Mouse (Mus musculus) kidney, adult 2 months (tissue): Measurements from ENCODE around the gene Stard13. TPM values are rescaled to one million over a fixed set of nuclear protein-coding genes. Genes with fewer than 3 reads are reported as not detected.
A peak's percentile ranks its signal among the peaks of the same experiment; 100 is the strongest.

Source experiments
- DNase-seq: peaks from one replicate; pipeline ENCODE4 v3.0.0; 2021
- H3K27ac ChIP-seq: fragments of 200-500 bp; 2 replicates; pipeline ENCODE4 v1.5.1; 2012; ENCODE audit warnings: low read depth, low read length, control low read depth, inconsistent platforms; ENCODE audit not compliant: insufficient read depth
- H3K27me3 ChIP-seq: fragments of 200-500 bp; replicated peaks from 2 replicates; pipeline ENCODE4 v1.6.1; 2012; ENCODE audit warnings: mild to moderate bottlenecking, moderate library complexity, low read length, inconsistent platforms; ENCODE audit not compliant: control insufficient read depth, insufficient read depth
- H3K36me3 ChIP-seq: fragments of 200-500 bp; 2 replicates; pipeline ENCODE4 v1.6.1; 2012; ENCODE audit warnings: mild to moderate bottlenecking, moderate library complexity, low read length, inconsistent platforms; ENCODE audit not compliant: control insufficient read depth, insufficient read depth
- H3K4me1 ChIP-seq: fragments of 200-500 bp; 2 replicates; pipeline ENCODE4 v1.6.1; 2011; ENCODE audit warnings: low read length; ENCODE audit not compliant: control insufficient read depth, insufficient read depth
- H3K4me3 ChIP-seq: fragments of 200-500 bp; 2 replicates; pipeline ENCODE4 v1.5.1; 2011; ENCODE audit warnings: mild to moderate bottlenecking, low read depth, low read length, control low read depth; ENCODE audit not compliant: insufficient read depth
- CTCF ChIP-seq: fragments of 200-500 bp; conservative IDR thresholded peaks from 2 replicates; pipeline ENCODE4 v1.5.1; 2011; ENCODE audit warnings: low read depth, mild to moderate bottlenecking, control low read depth, low read length, moderate library complexity, mixed read lengths; ENCODE audit not compliant: insufficient read depth, insufficient read length
- POLR2A ChIP-seq: fragments of 200-500 bp; IDR thresholded peaks from one replicate; pipeline ENCODE4 v1.6.1; 2011; ENCODE audit warnings: low read depth, low read length, control low read depth
- WGBS: fragments of 180-500 bp; shearing (Covaris S2); methylation state at CpG from one replicate; pipeline ENCODE4 v1.1.7; 2018; 5-methylcytosine and 5-hydroxymethylcytosine counted together
- polyA plus RNA-seq: library from polyadenylated mRNA; depleted of rRNA; stranded (reverse); fragments of >200 nt; gene quantifications from 2 replicates; pipeline ENCODE4 v1.2.3, GENCODE M21; 2012

The Stard13 gene
- polyA plus RNA-seq, 1 experiment: 7.3 TPM

DNA sequence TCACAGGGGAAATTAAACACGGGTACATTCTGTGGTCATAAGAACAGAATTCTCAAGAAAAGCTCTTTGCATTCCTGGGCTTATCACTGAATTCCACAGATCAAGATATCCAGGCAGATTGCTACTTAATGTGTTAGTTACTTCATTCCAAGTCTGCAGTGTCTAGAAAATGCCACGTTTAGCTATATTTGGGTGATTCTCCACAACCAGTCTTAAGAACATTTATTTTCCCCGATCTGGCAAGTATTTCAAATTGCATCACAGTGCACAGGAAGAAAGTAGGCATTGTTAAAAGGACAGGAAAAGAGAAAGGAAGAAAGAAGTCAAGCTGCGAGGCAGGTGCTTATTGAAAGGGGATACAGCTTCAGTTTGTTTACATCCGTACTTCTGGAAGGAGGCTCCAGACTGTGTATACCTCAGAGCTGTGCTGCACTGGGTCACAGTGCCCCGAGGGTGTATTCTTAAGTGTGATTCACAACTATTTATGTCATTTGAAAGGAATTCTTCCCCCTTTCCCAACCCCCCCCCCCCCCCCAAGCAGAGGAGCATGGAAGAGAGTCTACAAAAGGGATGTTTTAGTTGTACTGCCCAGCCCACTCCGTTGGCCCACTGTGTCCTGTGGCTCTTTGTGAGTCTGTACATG lies 179.4 kb downstream of the Stard13 start:
- no peak overlapping the region for H3K27ac ChIP-seq
- WGBS: 39% methylated on average over 7 of the region's 7 CpGs
- peaks cover 2% of the 10 kb centered on the region; the same call in 1 of the 2 replicates for H3K36me3 ChIP-seq
- no peak overlapping the region for H3K4me3 ChIP-seq
- H3K4me1 ChIP-seq: peaks cover 6% of the 10 kb centered on the region
- DNase-seq: no peak
- no peaks in the 10 kb centered on the region for H3K27me3 ChIP-seq
- TF ChIP-seq POLR2A (no peak), CTCF (no peak)

GRCm38 (mm10) chr5:151053190-151053589 lies 180.4 kb downstream of the Stard13 start:
- 87% methylated on average over 5 of the region's 5 CpGs for WGBS
- DNase-seq: no peak
- Histone ChIP-seq H3K36me3 (peaks cover 2% of the 10 kb centered on the region; the same call in 1 of the 2 replicates), H3K27me3 (no peaks in the 10 kb centered on the region), H3K4me1 (peaks cover 6% of the 10 kb centered on the region), H3K27ac (no peak overlapping the region), H3K4me3 (no peak overlapping the region)
- TF ChIP-seq CTCF: no peak
- no peak for TF ChIP-seq POLR2A

- H3K27ac ChIP-seq: no peak overlapping the region
- H3K4me1 ChIP-seq: peaks cover 6% of the 10 kb centered on the region
- H3K4me3 ChIP-seq: no peak overlapping the region
- no peak for DNase-seq
- H3K36me3 ChIP-seq: peaks cover 2% of the 10 kb centered on the region; the same call in 1 of the 2 replicates
- TF ChIP-seq POLR2A (no peak), CTCF (no peak)
- no peaks in the 10 kb centered on the region for H3K27me3 ChIP-seq
- 97% methylated on average over 8 of the region's 8 CpGs for WGBS
Observed at GRCm38 (mm10) chr5:151052331-151052730, 181.3 kb downstream of the Stard13 start.

GRCm38 (mm10) chr5:151047488-151047887 lies 186.1 kb downstream of the Stard13 start:
- Histone ChIP-seq H3K4me3 (no peak overlapping the region), H3K36me3 (peaks cover 2% of the 10 kb centered on the region)
- 63% methylated on average over 12 of the region's 12 CpGs for WGBS

GRCm38 (mm10) chr5:151046917-151047316 lies 186.7 kb downstream of the Stard13 start:
- 65% methylated on average over 7 of the region's 7 CpGs for WGBS
- H3K27me3 ChIP-seq: no peaks in the 10 kb centered on the region
- H3K36me3 ChIP-seq: peaks cover under 1% of the 10 kb centered on the region
- no peak overlapping the region for H3K27ac ChIP-seq
- H3K4me3 ChIP-seq: no peak overlapping the region
- DNase-seq: peak; percentile 48
- H3K4me1 ChIP-seq: peaks cover 8% of the 10 kb centered on the region; the same call in 1 of the 2 replicates
- TF ChIP-seq CTCF (no peak), POLR2A (no peak)

More at GRCm38 (mm10) chr5:151047488-151047887, 186.1 kb downstream of the Stard13 start:
- Histone ChIP-seq H3K27ac (no peak overlapping the region), H3K4me1 (peaks cover 4% of the 10 kb centered on the region; the same call in 1 of the 2 replicates), H3K27me3 (no peaks in the 10 kb centered on the region)
- TF ChIP-seq CTCF (no peak), POLR2A (no peak)
- DNase-seq: peak; percentile 44

GRCm38 (mm10) chr5:151046131-151046530 lies 187.5 kb downstream of the Stard13 start:
- WGBS: 95% methylated on average over 6 of the region's 6 CpGs
- Histone ChIP-seq H3K27me3 (no peaks in the 10 kb centered on the region), H3K4me1 (peaks cover 10% of the 10 kb centered on the region; the same call in 1 of the 2 replicates), H3K4me3 (no peak overlapping the region), H3K27ac (no peak overlapping the region), H3K36me3 (no peaks in the 10 kb centered on the region; the same call in 1 of the 2 replicates)
- DNase-seq: no peak
- TF ChIP-seq CTCF: no peak
- no peak for TF ChIP-seq POLR2A

DNA sequence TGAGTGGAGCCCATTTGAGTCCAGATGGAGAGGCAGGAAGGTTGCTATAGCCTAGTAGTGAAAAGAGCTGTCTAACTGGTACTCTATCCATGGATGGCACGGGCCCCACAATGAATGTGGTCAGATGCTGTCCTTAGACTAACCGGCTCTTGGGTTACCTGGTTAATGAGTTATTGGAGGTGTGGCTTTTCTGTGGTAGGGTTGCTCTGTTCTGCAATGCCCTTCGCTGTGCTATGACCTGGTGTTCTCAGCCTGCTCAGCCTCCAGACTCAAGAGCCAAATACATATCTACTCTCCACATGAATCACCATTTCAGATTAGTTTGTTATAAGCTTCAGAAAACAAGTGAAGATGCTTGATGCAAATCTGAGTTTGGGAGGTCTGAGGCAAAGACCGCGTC lies 190.7 kb downstream of the Stard13 start:
- DNase-seq: peak; percentile 91
- Histone ChIP-seq H3K27ac (peak overlapping the region; percentile 62), H3K27me3 (no peaks in the 10 kb centered on the region), H3K4me1 (peaks cover 10% of the 10 kb centered on the region; the same call in 1 of the 2 replicates), H3K4me3 (no peak overlapping the region), H3K36me3 (peaks cover 2% of the 10 kb centered on the region; the same call in 1 of the 2 replicates)
- TF ChIP-seq POLR2A: no peak
- no peak for TF ChIP-seq CTCF
- WGBS: 62% methylated on average over 5 of the region's 5 CpGs
